Mouse (Mus musculus): ENCODE measurements around the gene Rbfox2.

Rbfox2 gene

GRCm38 (mm10) chr15:77234296-77234695 lies 72.5 kb downstream of the Rbfox2 start:
- DNase-seq (ENCODE audit: low spot score in 2 of 2) = no peak

GRCm38 (mm10) chr15:77230144-77230543 lies 76.7 kb downstream of the Rbfox2 start:
- DNase-seq (ENCODE audit: low spot score in 2 of 2) = no peak

- DNase-seq (ENCODE audit: low spot score in 2 of 2) = no peak
Measured at GRCm38 (mm10) chr15:77226831-77227354, 79.9 kb downstream of the Rbfox2 start.

GRCm38 (mm10) chr15:77225858-77226257 lies 80.9 kb downstream of the Rbfox2 start:
- no peak for DNase-seq (ENCODE audit: low spot score in 2 of 2)

GRCm38 (mm10) chr15:77225274-77225673 lies 81.5 kb downstream of the Rbfox2 start:
- DNase-seq (ENCODE audit: low spot score in 2 of 2) = no peak

GRCm38 (mm10) chr15:77220833-77221232 lies 86.0 kb downstream of the Rbfox2 start:
- no peak for DNase-seq (ENCODE audit: low spot score in 2 of 2)

GRCm38 (mm10) chr15:77220137-77220536 lies 86.7 kb downstream of the Rbfox2 start:
- DNase-seq (ENCODE audit: low spot score in 2 of 2) = no peak

- no peak for DNase-seq (ENCODE audit: low spot score in 2 of 2)
Measured at GRCm38 (mm10) chr15:77219571-77219970, 87.2 kb downstream of the Rbfox2 start.

- no peak for DNase-seq (ENCODE audit: low spot score in 2 of 2)
Measured at GRCm38 (mm10) chr15:77218007-77218406, 88.8 kb downstream of the Rbfox2 start.

- no peak for DNase-seq (ENCODE audit: low spot score in 2 of 2)
Measured at GRCm38 (mm10) chr15:77217523-77217922, 89.3 kb downstream of the Rbfox2 start.

GRCm38 (mm10) chr15:77216704-77217103 lies 90.1 kb downstream of the Rbfox2 start:
- DNase-seq (ENCODE audit: low spot score in 2 of 2) = no peak

GRCm38 (mm10) chr15:77215178-77215800 lies 91.5 kb downstream of the Rbfox2 start:
- no peak for DNase-seq (ENCODE audit: low spot score in 2 of 2)

GRCm38 (mm10) chr15:77214410-77215107 lies 92.2 kb downstream of the Rbfox2 start:
- no peak for DNase-seq (ENCODE audit: low spot score in 2 of 2)

GRCm38 (mm10) chr15:77213829-77214228 lies 93.0 kb downstream of the Rbfox2 start:
- DNase-seq (ENCODE audit: low spot score in 2 of 2) = no peak

GRCm38 (mm10) chr15:77212818-77213217 lies 94.0 kb downstream of the Rbfox2 start:
- DNase-seq (ENCODE audit: low spot score in 2 of 2) = no peak

- no peak for DNase-seq (ENCODE audit: low spot score in 2 of 2)
Measured at GRCm38 (mm10) chr15:77212217-77212757, 94.5 kb downstream of the Rbfox2 start.

- DNase-seq (ENCODE audit: low spot score in 2 of 2) = no peak
Measured at GRCm38 (mm10) chr15:77206996-77207395, 99.8 kb downstream of the Rbfox2 start.

- DNase-seq (ENCODE audit: low spot score in 2 of 2) = no peak
Measured at GRCm38 (mm10) chr15:77204951-77205350, 101.9 kb downstream of the Rbfox2 start.

GRCm38 (mm10) chr15:77203255-77203981 lies 103.4 kb downstream of the Rbfox2 start:
- DNase-seq (ENCODE audit: low spot score in 2 of 2) = no peak

- DNase-seq (ENCODE audit: low spot score in 2 of 2) = no peak
Measured at GRCm38 (mm10) chr15:77202881-77203254, 103.9 kb downstream of the Rbfox2 start.

- no peak for DNase-seq (ENCODE audit: low spot score in 2 of 2)
Measured at GRCm38 (mm10) chr15:77202223-77202622, 104.6 kb downstream of the Rbfox2 start.

- DNase-seq (ENCODE audit: low spot score in 2 of 2) = no peak
Measured at GRCm38 (mm10) chr15:77196827-77197226, 110.0 kb downstream of the Rbfox2 start.

Measured in spleen, postnatal 14 days (tissue).